Mouse (Mus musculus) mammary gland, adult 2 months (tissue): ENCODE data around the gene B3gat2. TPM values are rescaled to one million over a fixed set of nuclear protein-coding genes. Genes with fewer than 3 reads are reported as not detected.

Source experiments
- polyA plus RNA-seq: library from polyadenylated mRNA; depleted of rRNA; stranded (reverse); fragments of >200 nt; gene quantifications from 2 replicates; pipeline ENCODE4 v1.2.3, GENCODE M21; 2012; ENCODE audit warnings: low replicate concordance; rRNA removed

B3gat2 gene
- polyA plus RNA-seq: 0.07 TPM in 1 of 2 replicates, not detected in the other

DNA sequence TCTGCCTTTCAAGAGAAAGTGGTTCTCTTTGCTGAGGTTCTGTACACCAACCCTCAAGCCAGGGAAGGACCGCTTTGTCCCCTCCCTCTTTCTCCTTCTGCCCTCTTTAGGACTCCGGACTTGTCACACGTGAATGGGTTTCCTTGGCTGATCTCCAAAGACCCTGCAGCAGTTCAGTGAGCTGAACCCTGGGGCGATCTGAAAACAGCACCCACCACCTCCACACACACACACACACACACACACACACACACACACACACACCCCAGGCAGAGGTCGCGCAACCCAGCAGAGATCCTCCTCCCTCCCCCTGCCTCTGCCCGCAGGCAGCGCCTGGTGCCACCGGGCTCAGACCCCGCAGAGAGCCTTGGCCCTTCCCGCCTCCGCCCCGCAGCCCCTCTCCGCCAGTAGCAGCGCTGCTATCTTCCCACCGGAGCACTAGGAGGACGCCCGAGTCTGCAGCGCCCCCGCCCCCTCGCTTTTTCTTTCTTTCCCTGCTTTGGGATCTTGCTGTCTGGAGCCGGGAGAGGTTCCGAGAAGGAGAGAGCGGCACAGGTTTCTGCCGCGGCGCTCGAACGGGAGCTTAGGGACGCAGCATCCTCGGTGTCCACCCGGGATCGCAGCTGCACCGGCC lies at the start of gene B3gat2:
TSS of gene B3gat2 (plus strand) at position 252 of the 634 bp plus-strand sequence.

Other genes with a start within 250 kb of the B3gat2 start
- gene Smap1, start 160.6 kb downstream of the B3gat2 start, polyA plus RNA-seq: 20.1 and 43.0 TPM in 2 replicates
- gene Sdhaf4, start 243.9 kb downstream of the B3gat2 start, polyA plus RNA-seq: 3.9 and 15.5 TPM in 2 replicates